Comparison of ENCODE assay signal across 8 mouse cellular contexts in genomic region chr3:51156386-51157290, GRCm38 (mm10).
DNase-seq lines count a peak whose midpoint lies in the region; ATAC-seq lines count a peak whose summit lies in the region.

No protein-coding gene starts in this region.

- ATAC-seq in CD4-positive, CD25-positive, alpha-beta regulatory T cell, adult 4 months, result no peak
- ATAC-seq in megakaryocyte progenitor cell, adult 5-6 weeks (replicated peaks; ENCODE audit: poor library complexity), result peak; percentile 90

- DNase-seq in CD4-positive, CD25-positive, alpha-beta regulatory T cell, adult 2 months (ENCODE audit: low read depth, low spot score), result peak; percentile 15
- peak; percentile 75 for DNase-seq in embryo, embryonic 10.5 days (ENCODE audit: low spot score)
- DNase-seq in gastrocnemius, postnatal 10 days, result peak; percentile 66
- peak; percentile 16 for DNase-seq in induced T-regulatory cell, adult 2 months (ENCODE audit: low read depth)
- peak; percentile 34 to 55 for DNase-seq in left cerebral cortex, adult 8-10 months (ENCODE audit: low spot score in 2 of 2)
- peak; percentile 2 for DNase-seq in spleen, postnatal 36 days (ENCODE audit: low spot score in 2 of 2)

Comparison
In these comparisons a context has a peak if more than half of its experiments do, and no peak if none do; other contexts are left out.
1. DNase-seq: peak in every context shown above with its lines; median percentile 75 in embryo, embryonic 10.5 days; 66 in gastrocnemius, postnatal 10 days; 44 in left cerebral cortex, adult 8-10 months; 16 in induced T-regulatory cell, adult 2 months; 15 in CD4-positive, CD25-positive, alpha-beta regulatory T cell, adult 2 months; 2 in spleen, postnatal 36 days.